8 mouse cellular contexts compared by ENCODE assay signal in the genomic region with DNA sequence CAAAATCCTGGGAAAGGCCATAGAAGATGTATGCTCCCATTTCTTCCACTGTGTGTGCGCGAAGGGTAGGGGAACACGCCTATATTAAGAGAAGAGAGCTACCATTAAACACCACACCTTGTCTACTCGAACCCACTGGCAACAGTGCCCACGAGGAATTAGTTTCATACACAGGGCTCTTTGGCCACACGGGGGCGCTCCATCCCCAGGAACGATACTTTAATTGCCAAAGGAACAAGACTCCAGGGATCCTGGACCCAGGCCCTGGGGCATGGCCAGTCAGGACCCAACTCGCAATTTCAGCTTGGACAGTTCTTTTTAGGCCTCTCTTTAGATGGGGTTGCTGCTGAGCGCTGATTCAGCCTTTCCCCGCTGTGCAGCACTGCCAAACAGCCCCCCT. TPM values are rescaled to one million over a fixed set of nuclear protein-coding genes. Genes with fewer than 3 reads are reported as not detected.
DNase-seq lines count a peak whose midpoint lies in the region; ATAC-seq and TF ChIP-seq lines count a peak whose summit lies in the region.

No protein-coding gene starts in this region.

- TF ChIP-seq CTCF in lung, embryonic 14.5 days (IDR thresholded peaks at IDR 0.05; ENCODE audit: low read depth) = peak; percentile 79
- TF ChIP-seq CTCF in thymus, adult 2 months (IDR thresholded peaks at IDR 0.05; ENCODE audit: borderline replicate concordance, control insufficient read depth, extremely low read depth, insufficient read depth, low read length, poor library complexity) = peak; percentile 77; the same call in 1 of the 2 replicates

- H3K27me3 ChIP-seq in lung, embryonic 14.5 days (ENCODE audit: insufficient read depth, low read length) = no peaks in the 10 kb centered on the region
- no peaks in the 10 kb centered on the region; the same call in 1 of the 2 replicates for H3K27me3 ChIP-seq in thymus, adult 2 months (ENCODE audit: control insufficient read depth, insufficient read depth, low read length)

- H3K36me3 ChIP-seq in lung, embryonic 14.5 days (ENCODE audit: insufficient read depth) = 0 out of 2 replicates have a peak, but pooled peaks cover 2% of the 10 kb centered on the region
- no peaks in the 10 kb centered on the region for H3K36me3 ChIP-seq in thymus, adult 2 months (ENCODE audit: control insufficient read depth, insufficient read depth, low read length)

- H3K4me2 ChIP-seq in lung, embryonic 14.5 days = no peak overlapping the region

- WGBS in lung, embryonic 14.5 days = 8% methylated on average over 11 of the region's 11 CpGs
- WGBS in thymus, adult 2 months = 8% methylated on average over 11 of the region's 11 CpGs

- no peak overlapping the region for H3K27ac ChIP-seq in lung, embryonic 14.5 days (ENCODE audit: low read depth)
- no peak overlapping the region for H3K27ac ChIP-seq in thymus, adult 2 months (ENCODE audit: control insufficient read depth, insufficient read depth, low read length)

- peak; percentile 69 for DNase-seq in A20 (ENCODE audit: low read depth, low spot score)
- DNase-seq in T-cell, adult 2 months (ENCODE audit: low spot score) = peak; percentile 77
- peak; percentile 93 to 96 for DNase-seq in cerebellum, postnatal 25 days
- peak; percentile 52 for DNase-seq in gastrocnemius, postnatal 25 days
- DNase-seq in kidney, postnatal 36 days = peak; percentile 88 to 96
- peak; percentile 87 for DNase-seq in lung, embryonic 14.5 days
- DNase-seq in ovary, adult 18-20 months (ENCODE audit: low spot score) = peak; percentile 51
- DNase-seq in thymus, adult 2 months = peak; percentile 86

- H3K9me3 ChIP-seq in lung, embryonic 14.5 days (ENCODE audit: low read depth, low read length) = no peaks in the 10 kb centered on the region

- H3K4me3 ChIP-seq in lung, embryonic 14.5 days (ENCODE audit: low read depth, low read length) = no peak overlapping the region
- no peak overlapping the region for H3K4me3 ChIP-seq in thymus, adult 2 months (ENCODE audit: control insufficient read depth, insufficient read depth, low read length)

- ATAC-seq in lung, embryonic 14.5 days (ENCODE audit: insufficient read depth) = no peak

- H3K4me1 ChIP-seq in lung, embryonic 14.5 days (ENCODE audit: insufficient read depth) = peaks cover 21% of the 10 kb centered on the region
- H3K4me1 ChIP-seq in thymus, adult 2 months (replicated peaks; ENCODE audit: control insufficient read depth, insufficient read depth, low read length) = peaks cover 18% of the 10 kb centered on the region

- no peak for TF ChIP-seq POLR2A in thymus, adult 2 months (IDR thresholded peaks at IDR 0.05; ENCODE audit: control insufficient read depth, extremely low read depth, insufficient read depth, low read length, poor library complexity)

- no peak overlapping the region for H3K9ac ChIP-seq in lung, embryonic 14.5 days

RNA-seq across cellular contexts. Expression of a gene that starts 2.6 kb away (rescaled TPM):
- total RNA-seq in gastrocnemius, postnatal 25 days (2021) = under 1 TPM in 1 of 2 experiments, not detected in 1; 0.29 TPM
- polyA plus RNA-seq in lung, embryonic 14.5 days (2014; fragmentation: Nextera tagmentation; extraction: Ambion mirVana) = 2.8 and 3.2 TPM in 2 replicates
- 4.6 and 13.5 TPM in 2 replicates for polyA plus RNA-seq in thymus, adult 2 months (2012; rRNA removed)

RNA-seq across cellular contexts. Expression of a gene that starts 29.6 kb away (rescaled TPM):
- 10 to 100 TPM; 28.2 to 29.1 TPM for total RNA-seq in gastrocnemius, postnatal 25 days (2021)
- 58.3 and 61.8 TPM in 2 replicates for polyA plus RNA-seq in lung, embryonic 14.5 days (2014; fragmentation: Nextera tagmentation; extraction: Ambion mirVana)
- 71.2 and 74.2 TPM in 2 replicates for polyA plus RNA-seq in thymus, adult 2 months (2012; rRNA removed)
